Mouse (Mus musculus) olfactory bulb, adult 2 months (tissue): ENCODE data around the gene Htra2.

Source experiments
- CTCF ChIP-seq: fragments of 200-500 bp; IDR thresholded peaks from 2 replicates; pipeline ENCODE4 v1.5.1; 2012; ENCODE audit warnings: low read depth, mild to moderate bottlenecking, low read length, moderate library complexity; ENCODE audit not compliant: insufficient read depth
- POLR2A ChIP-seq: fragments of 200-500 bp; IDR thresholded peaks from 2 replicates; pipeline ENCODE4 v1.6.1; 2012; ENCODE audit warnings: mild to moderate bottlenecking, low read depth, low read length, moderate library complexity; ENCODE audit not compliant: insufficient read depth

DNA sequence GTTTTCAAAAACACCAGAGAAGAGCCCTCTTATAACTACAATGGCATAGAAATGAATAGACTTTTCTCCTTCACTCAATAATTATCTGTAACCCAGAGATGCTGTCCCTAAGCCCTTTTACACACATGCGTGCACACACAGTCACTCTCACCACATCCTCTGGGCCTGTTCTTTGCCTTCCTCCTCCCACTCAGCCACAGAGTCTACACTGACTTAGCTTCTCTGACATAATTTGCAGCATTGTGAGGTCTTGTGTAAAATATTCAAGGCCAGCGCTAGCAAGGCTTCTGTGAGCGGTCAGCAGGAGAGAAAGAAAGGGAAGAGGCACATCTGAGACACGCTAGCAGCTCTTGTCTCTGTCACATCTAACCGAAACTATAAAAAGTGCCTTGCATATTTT, 41.6 kb downstream of the Htra2 start:
- TF ChIP-seq CTCF (no peak), POLR2A (no peak)
